Mouse (Mus musculus) forelimb bud, embryonic 11.5 days (tissue): Measurements from ENCODE around the gene Coro1b.
A peak's percentile ranks its signal among the peaks of the same experiment; 100 is the strongest.

Experiments
- DNase-seq: peaks from one replicate; pipeline ENCODE4 v3.0.0-alpha.2; 2012; ENCODE audit warnings: low read depth, low spot score

Gene Coro1b

GRCm38 (mm10) chr19:4189051-4189620, 40.7 kb downstream of the Coro1b start:
- DNase-seq: no peak

GRCm38 (mm10) chr19:4190831-4191334, 42.5 kb downstream of the Coro1b start, which contains the start of gene Tbc1d10c:
Gene Tbc1d10c, minus strand, starts transcription at chr19:4191284.
- no peak for DNase-seq

GRCm38 (mm10) chr19:4191528-4192250, 43.3 kb downstream of the Coro1b start, which contains the start of gene Ppp1ca:
Gene Ppp1ca, plus strand, starts transcription at chr19:4192065.
- peak; percentile 93 for DNase-seq

GRCm38 (mm10) chr19:4192251-4192985, 44.0 kb downstream of the Coro1b start:
- DNase-seq: no peak

GRCm38 (mm10) chr19:4193129-4193528, 44.7 kb downstream of the Coro1b start:
- DNase-seq: no peak

GRCm38 (mm10) chr19:4194021-4194724, 45.8 kb downstream of the Coro1b start:
- no peak for DNase-seq

- DNase-seq: no peak
Measured at GRCm38 (mm10) chr19:4194776-4195650, 46.6 kb downstream of the Coro1b start.

GRCm38 (mm10) chr19:4196048-4196447, 47.6 kb downstream of the Coro1b start:
- DNase-seq: no peak

GRCm38 (mm10) chr19:4196548-4196947, 48.1 kb downstream of the Coro1b start:
- DNase-seq: no peak

GRCm38 (mm10) chr19:4197180-4197579, 48.8 kb downstream of the Coro1b start:
- no peak for DNase-seq

- DNase-seq: peak; percentile 96
Measured at GRCm38 (mm10) chr19:4201291-4201909, 53.0 kb downstream of the Coro1b start, which contains the start of gene Rad9a. Gene Rad9a, minus strand, starts transcription at chr19:4201662.

- DNase-seq: no peak
Measured at GRCm38 (mm10) chr19:4202149-4202548, 53.7 kb downstream of the Coro1b start.

GRCm38 (mm10) chr19:4203148-4203547, 54.7 kb downstream of the Coro1b start:
- DNase-seq: no peak
